Mouse (Mus musculus): Measurements from ENCODE around the gene Irf2bp2.

Gene Irf2bp2

DNA sequence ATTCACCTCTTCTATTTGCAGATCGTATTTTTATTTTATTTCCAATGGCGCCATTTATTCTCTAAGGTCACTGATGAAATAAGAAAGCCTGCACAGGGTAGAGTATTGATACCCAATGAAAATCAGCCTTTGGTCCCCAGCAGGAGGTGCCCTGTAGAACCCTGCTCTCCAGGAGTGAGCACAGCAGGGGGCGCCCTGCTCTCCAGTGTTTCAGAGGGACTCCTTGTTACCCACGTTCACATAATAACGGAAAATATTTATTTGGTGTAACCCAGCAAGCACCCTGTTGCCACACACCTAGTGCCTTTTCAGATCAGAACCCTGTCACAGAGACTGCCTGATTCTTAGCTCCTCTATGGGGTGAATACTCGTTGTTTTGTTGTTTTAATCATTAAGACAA lies 11.3 kb downstream of the Irf2bp2 start:
- ChIA-PET CTCF (interaction anchor here (0.6 to 1.9 kb wide), 6 partner anchors 267 to 393 kb away, joined by 3 to 6 read pairs (median 4); no protein-coding TSS in a partner anchor), POLR2A (interaction anchor here in 3 of 4 experiments (0.8 to 6.7 kb wide), 8 partner anchors 11 to 105 kb away, joined by 3 to 79 read pairs (median 12); partner anchors contain the start of gene Irf2bp2 (in 3 of the 3))

DNA sequence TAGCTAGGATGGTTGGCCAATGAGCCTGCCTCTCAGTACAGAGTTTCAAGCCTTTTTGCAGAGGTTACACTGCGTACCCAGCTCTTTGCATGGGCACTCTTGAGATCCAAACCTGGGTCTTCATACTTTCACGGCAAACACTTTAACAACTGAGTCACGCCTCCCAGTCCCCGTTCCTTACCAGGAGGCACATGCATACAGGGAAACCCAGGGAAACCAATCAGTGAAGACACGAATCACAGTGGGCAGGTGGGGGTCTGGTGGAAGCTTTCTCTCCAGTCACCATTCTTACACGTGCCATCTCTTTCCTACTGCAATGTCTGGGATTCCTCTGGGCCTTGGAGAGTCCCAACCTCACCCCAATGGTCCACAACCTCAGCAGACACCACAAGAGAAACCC lies 12.1 kb downstream of the Irf2bp2 start:
- POLR2A ChIA-PET: interaction anchor here in 3 of 4 experiments (0.7 to 6.7 kb wide), 5 partner anchors 13 to 106 kb away, joined by 3 to 79 read pairs (median 3); partner anchors contain the start of gene Irf2bp2 (in 2 of the 3)
- CTCF ChIA-PET: interaction anchor here in 3 of 4 experiments (0.6 to 1.9 kb wide), 4 partner anchors 293 to 394 kb away, joined by 3 to 6 read pairs (median 5); no protein-coding TSS in a partner anchor

DNA sequence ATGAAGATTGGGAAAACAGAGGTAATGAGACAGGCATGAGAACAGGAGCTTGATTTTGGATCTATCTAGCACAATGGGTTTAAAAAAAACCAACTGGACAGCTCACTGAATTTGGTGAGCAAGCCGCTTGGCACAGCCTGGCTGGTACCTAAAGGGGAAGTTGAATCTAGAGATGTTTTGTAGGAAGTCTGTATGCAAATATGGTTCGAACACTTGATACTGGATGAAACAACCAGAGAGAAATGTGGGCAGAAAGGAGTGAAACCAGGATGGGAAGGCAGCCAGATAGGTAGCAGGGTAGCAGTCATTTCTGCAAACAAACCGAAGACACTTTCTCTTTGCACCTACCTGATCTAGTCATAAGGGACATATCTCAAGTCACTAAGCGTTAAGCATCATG lies 13.0 kb downstream of the Irf2bp2 start:
- CTCF ChIA-PET: interaction anchor here in 1 of 4 experiments (0.6 kb wide), 1 partner anchor 61 kb away, joined by 3 read pairs; no protein-coding TSS in a partner anchor
- POLR2A ChIA-PET: interaction anchor here in 1 of 4 experiments (0.6 to 1.0 kb wide), 2 partner anchors 48 to 293 kb away, joined by 3 to 7 read pairs; no protein-coding TSS in a partner anchor

DNA sequence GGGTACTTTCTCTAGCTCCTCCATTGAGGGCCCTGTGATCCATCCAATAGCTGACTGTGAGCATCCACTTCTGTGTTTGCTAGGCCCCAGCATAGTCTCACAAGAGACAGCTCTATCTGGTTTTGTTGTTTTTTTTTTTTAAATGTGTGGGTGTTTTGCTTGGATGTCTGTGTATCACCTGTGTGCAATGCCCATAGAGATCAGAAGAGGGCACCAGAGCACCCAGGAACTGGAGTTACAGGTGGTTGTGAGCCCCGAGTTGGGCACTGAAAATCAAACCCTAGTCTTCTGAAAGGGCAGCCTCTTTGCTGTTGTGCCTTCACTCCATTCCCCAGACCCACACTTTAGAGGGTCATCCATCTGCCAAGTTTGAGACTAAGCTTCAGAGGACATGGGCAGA lies 13.7 kb downstream of the Irf2bp2 start:
- POLR2A ChIA-PET: interaction anchor here in 3 of 4 experiments (0.7 to 2.3 kb wide), 3 partner anchors 11 to 28 kb away, joined by 3 to 11 read pairs (median 5); partner anchors contain the start of gene Irf2bp2 (in 1 of the 3)
- CTCF ChIA-PET: interaction anchor here (0.6 to 0.7 kb wide), 7 partner anchors 14 to 424 kb away, joined by 3 to 4 read pairs (median 4); no protein-coding TSS in a partner anchor

DNA sequence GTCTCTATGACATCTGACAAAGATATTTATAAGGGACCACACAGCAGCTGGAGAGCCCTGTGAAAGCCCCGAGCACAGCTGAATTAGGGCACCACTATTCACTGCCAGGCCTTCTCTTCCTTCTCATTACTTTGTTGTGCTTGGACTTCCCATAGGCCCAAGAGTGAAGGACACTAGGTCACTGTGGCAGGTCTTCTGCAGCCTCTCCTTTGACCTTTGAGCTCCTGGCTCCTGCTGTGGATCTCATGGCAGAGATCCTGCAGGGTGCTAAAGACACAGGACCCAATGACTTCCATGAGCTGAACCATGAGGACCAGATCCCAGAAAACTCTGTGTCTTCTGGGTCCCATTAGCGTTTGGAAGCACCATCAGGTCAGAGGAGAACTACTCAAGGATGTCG lies 15.1 kb downstream of the Irf2bp2 start:
- POLR2A ChIA-PET: interaction anchor here in 3 of 4 experiments (0.6 to 2.3 kb wide), 5 partner anchors 13 to 349 kb away, joined by 3 to 11 read pairs (median 3); partner anchors contain the start of gene Irf2bp2 (in 1 of the 3)
- CTCF ChIA-PET: interaction anchor here in 2 of 4 experiments (0.6 to 1.4 kb wide), 3 partner anchors 12 to 296 kb away, joined by 3 read pairs; no protein-coding TSS in a partner anchor

DNA sequence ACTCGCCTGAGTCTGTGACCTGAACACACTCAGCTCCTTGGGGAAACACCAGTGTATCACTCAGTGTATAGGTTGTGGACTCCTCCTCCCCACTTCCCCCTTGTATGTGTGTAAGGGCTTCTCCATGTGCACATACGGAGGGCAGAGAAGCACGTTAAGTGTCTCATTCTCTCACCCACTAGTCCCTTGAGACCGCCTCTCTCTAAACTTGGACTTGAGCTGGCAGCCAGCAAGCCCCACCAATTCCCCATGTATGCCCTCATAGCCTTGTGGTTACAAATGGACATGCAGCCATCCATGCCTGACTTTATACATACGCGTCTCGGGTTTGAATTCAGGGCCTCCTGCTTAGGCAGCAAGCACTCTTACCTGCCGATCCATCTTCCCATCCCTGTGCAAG lies 16.9 kb downstream of the Irf2bp2 start:
- ChIA-PET CTCF (interaction anchor here in 2 of 4 experiments (0.6 to 0.7 kb wide), 3 partner anchors 166 to 236 kb away, joined by 3 to 5 read pairs (median 3); no protein-coding TSS in a partner anchor), POLR2A (interaction anchor here in 1 of 4 experiments (0.6 kb wide), 1 partner anchor 248 kb away, joined by 4 read pairs; no protein-coding TSS in a partner anchor)

DNA sequence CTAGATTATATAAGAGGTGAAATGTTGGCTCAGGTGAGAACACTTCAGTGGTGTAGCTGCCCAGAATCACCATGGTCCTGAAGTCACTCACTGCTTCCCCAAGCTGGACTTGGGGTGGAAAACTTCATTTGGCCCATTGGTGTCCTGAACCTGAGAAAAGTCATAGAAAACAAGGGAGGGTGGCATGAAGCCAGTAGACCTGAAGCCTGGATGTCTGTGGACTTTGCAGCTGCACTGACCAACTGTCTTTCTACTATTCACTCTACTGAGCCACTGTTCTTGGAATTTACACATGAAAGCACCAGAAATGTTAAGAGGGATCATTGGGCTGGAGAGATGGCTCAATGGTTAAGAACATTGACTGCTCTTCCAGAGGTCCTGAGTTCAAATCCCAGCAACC lies 17.7 kb downstream of the Irf2bp2 start:
- ChIA-PET POLR2A (interaction anchor here in 2 of 4 experiments (1.0 to 1.3 kb wide), 3 partner anchors 8 to 11 kb away, joined by 3 read pairs; no protein-coding TSS in a partner anchor), CTCF (interaction anchor here in 1 of 4 experiments (1.2 kb wide), 1 partner anchor 11 kb away, joined by 3 read pairs; no protein-coding TSS in a partner anchor)

DNA sequence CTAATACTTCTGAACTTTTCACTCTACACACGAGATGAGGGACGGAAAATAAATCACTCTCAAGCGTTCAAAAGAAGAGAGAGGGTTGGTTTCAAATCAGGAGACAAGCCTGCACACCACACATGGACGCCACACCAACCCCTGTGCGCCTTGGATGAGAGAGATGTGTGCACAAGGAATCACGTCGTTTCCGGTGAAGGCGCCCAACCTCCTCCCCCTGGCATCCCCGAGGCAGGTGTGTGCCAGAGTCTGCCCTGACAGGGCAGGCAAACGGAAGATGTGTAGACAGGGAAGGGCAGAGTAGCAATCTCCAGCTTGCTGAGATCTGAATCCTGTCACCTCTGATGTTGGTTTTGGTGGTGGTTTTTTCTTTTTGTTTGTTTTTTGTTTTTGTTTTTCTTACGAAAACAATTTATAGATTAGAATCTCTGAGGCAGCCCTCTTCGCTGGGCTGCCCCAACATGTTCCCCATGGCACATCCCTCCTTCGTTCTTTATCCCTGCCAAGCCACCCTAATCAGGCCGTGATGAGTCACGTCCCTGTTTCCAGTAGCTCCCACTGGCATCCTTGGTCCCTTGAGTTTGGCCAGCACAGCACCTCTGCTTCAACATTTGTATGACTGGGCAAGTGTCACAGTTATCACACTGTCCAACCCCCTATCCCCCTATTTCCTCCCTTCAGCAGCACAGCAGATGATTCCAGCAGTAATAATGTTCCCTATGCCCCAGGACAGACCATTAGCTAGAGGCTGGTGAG lies 18.7 kb downstream of the Irf2bp2 start:
- CTCF ChIA-PET: interaction anchor here in 2 of 4 experiments (0.6 to 1.2 kb wide), 2 partner anchors 10 to 309 kb away, joined by 3 to 4 read pairs; no protein-coding TSS in a partner anchor
- POLR2A ChIA-PET: interaction anchor here in 2 of 4 experiments (1.1 to 2.0 kb wide), 7 partner anchors 8 to 346 kb away, joined by 3 to 10 read pairs (median 3); no protein-coding TSS in a partner anchor

DNA sequence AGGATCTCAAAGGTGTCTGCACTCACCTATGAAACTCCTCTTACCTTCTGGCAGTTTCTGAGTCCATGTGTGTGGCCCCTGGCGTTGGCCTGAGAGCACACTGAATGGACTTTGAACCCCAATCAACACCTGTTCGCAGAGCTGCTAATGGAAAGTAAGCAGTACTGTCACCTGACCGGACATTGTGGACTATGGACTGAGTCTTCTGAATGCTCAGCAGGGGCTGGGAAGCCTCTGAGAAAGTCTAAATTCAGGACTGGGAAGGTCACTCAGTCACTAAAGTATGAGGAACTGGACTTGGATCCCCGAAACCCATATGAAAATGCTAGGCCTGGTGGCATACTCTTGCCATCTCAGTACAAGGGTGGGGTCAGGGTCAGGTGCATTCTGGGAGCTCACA lies 19.9 kb downstream of the Irf2bp2 start:
- CTCF ChIA-PET: no interaction called here

DNA sequence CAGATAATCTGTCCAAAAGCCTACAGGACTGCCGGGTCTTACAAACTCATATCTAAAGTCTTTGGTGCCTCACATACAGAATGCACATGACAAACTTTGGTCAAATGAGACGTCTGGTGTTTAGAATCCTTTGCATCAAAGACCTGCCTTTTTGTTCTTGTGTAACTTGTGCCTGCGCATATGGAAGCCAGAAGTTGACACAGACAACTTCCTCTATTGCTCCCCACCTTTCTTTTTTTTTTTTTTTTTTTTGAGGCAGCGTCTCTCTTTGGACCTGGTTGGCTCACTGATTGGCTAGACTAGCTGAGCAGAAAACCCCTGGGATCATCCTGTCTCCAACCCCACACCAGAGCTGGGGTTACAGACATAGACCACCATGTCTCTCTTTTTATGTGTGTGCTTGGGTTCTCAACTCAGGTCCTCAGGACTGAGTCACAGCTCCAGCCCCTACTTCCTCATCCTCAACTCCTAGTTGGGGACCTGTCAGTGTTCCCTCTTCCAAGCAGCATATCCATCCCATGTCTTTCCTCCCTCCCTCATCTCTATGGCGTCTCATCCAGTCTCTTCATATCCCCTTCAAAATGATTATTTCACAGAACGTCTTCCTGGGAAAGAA lies 20.6 kb downstream of the Irf2bp2 start:
- POLR2A ChIA-PET: interaction anchor here in 1 of 4 experiments (0.6 to 1.3 kb wide), 2 partner anchors 209 to 319 kb away, joined by 3 read pairs; no protein-coding TSS in a partner anchor
- CTCF ChIA-PET: interaction anchor here in 1 of 4 experiments (0.7 kb wide), 1 partner anchor 887 kb away, joined by 7 read pairs; no protein-coding TSS in a partner anchor

More for the DNA sequence above, 19.9 kb downstream of the Irf2bp2 start:
- POLR2A ChIA-PET: interaction anchor here in 2 of 4 experiments (0.6 to 2.0 kb wide), 11 partner anchors 10 to 318 kb away, joined by 3 to 10 read pairs (median 3); no protein-coding TSS in a partner anchor

DNA sequence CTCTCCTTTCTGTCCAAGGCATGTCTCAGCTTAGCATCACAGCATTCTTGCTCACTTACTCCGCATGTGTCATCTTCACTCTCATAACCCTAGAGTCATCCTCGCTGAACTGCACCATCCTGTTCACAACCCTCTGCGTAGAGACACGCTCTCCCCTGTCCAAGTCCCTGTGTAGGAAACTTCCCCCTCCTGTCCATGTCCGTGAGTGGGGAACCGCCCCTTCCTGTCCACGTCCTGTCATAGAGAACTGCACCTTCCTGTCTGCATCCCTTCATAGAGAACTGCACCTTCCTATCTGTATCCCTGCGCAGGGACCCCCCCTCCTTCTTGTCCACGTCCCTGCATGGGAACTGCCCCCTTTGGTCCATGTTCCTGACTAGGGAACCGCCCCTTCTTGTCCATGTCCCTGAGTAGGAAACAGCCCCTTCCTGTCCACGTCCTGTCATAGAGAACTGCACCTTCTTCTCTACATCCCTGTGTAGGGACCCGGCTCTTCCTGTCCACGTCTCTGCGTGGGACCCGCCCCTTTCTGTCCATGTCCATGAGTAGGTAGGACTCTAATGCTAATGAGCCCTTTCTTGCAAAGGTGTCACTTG lies 22.6 kb downstream of the Irf2bp2 start:
- ChIA-PET CTCF (no interaction called here), POLR2A (interaction anchor here in 2 of 4 experiments (0.6 to 1.5 kb wide), 3 partner anchors 15 to 251 kb away, joined by 3 to 5 read pairs (median 3); no protein-coding TSS in a partner anchor)

DNA sequence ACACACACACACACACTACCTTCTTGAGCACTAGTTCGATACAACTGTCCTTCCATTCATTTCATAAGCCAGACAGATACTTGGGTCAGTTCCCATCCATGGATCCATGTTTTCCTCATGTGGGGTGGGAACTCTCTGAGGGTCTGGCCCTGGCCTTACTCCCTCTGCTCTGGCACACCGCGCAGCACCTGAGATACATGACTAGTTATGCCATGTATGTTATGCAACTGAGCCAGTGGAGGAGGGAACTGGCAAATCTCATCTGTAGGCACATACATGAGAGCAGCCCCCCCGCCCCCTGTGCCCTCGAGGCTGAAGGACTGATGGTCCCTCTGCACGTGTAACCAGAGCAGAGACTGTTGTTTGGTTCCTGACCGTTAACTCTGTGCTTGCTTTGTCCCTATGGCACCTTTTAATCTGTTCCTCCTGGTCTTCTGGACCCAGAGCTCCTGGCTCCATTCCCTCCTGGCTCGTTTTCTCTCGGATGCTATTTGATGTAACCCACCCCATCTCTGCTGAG lies 23.2 kb downstream of the Irf2bp2 start:
- POLR2A ChIA-PET: interaction anchor here in 3 of 4 experiments (0.5 to 1.5 kb wide), 5 partner anchors 15 to 1031 kb away, joined by 3 to 10 read pairs (median 3); no protein-coding TSS in a partner anchor
- CTCF ChIA-PET: no interaction called here

DNA sequence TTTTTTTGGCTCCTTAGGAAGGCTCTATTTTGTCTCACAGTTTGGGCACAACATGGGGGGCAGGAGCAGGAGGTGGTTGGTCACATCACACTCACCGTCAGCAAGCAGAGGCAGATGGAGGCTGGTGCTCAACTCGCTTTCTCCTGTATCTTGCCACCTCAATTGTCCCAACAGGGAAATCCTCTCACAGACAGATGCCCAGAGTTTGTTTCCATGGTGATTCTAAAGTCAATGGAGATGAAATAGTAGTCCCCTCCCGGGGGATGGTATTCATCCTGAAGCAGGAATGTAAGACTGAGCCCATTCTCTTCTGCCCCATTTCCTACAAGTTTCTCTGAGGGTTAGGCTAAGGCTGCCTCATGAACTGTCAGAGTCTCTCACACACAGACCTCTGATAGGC lies 23.7 kb downstream of the Irf2bp2 start:
- CTCF ChIA-PET: no interaction called here
- POLR2A ChIA-PET: interaction anchor here in 2 of 4 experiments (0.6 to 2.2 kb wide), 2 partner anchors 9 to 1030 kb away, joined by 3 to 5 read pairs; no protein-coding TSS in a partner anchor

DNA sequence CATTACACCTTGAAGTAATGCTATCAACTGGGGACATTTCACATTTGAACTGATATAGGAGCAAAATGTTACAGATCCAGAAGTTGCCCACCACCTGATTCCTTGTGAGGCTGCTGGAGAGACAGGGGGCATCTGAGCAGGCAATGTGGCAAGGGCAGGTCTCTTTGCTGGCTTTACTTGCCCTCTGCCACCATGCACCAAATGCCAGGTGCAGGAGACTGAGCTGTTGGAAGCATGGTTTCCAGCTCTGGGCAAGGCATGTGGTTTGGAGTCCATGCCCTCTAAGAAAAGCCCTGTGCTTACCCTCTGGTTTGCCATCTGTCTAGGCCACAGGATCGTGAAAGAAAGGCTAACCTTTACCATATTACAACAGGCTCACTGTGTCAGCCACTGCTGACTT lies 24.1 kb downstream of the Irf2bp2 start:
- ChIA-PET POLR2A (interaction anchor here in 1 of 4 experiments (2.2 kb wide), 1 partner anchor 10 kb away, joined by 5 read pairs; no protein-coding TSS in a partner anchor), CTCF (no interaction called here)

DNA sequence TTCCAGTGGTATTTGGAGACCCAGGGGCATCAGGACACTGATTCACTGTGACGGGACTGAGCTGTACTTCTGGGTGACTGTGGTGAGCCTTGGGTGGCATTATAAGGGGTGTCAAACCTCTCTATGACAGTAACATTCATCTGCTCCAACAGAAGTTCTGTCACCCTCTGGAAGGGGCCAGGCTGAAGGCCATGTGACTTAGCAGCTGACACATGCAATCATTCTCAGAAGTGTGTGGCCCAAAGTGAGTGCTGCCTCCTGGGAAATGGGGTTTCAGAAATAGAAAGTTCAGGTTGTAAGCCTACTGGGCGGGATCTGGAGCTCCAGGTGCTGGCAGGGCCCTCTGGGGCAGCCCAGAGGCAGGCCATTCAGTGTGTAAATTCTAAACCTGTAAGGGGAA lies 26.1 kb downstream of the Irf2bp2 start:
- CTCF ChIA-PET: no interaction called here
- POLR2A ChIA-PET: interaction anchor here in 3 of 4 experiments (0.6 to 3.5 kb wide), 9 partner anchors 10 to 403 kb away, joined by 3 to 25 read pairs (median 5); partner anchors contain the start of genes Irf2bp2 (in 1 of the 3) and Rbm34 (in 1 of the 3)

DNA sequence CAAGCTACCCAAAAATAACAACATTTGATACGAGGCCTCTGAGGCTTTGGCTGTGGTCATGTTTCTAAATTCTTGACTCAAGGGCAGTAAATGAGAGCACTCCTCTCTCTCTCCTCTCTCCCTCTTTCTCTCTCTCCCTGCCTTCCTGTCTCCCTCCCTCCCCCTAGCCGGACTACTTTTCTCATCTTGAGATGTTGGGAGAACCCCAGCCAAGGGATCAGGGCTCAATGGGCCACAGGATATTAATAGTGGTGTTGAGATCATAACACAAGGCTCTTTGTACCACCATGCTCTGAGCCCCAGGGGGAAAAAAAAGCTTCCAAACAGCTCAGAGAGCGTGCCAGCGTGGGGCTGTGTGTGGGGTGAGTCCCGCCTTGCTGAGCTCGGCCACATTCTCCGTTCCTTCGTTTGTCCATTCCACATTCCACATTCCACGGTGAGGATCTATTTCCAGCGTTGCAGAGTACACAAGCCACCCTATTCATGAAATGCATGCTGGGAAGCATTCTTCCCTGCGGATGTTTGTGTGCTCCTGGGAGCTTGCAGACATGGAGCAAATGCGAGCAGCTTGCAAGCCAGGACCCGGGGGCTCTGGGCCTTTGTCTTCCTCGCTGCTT lies 27.2 kb downstream of the Irf2bp2 start:
- ChIA-PET POLR2A (interaction anchor here (0.6 to 3.5 kb wide), 21 partner anchors 9 to 404 kb away, joined by 3 to 25 read pairs (median 4); partner anchors contain the start of genes Irf2bp2 (in 2 of the 4) and Rbm34 (in 1 of the 4)), CTCF (interaction anchor here in 3 of 4 experiments (0.5 to 0.9 kb wide), 8 partner anchors 10 to 383 kb away, joined by 3 to 9 read pairs (median 3); no protein-coding TSS in a partner anchor)

DNA sequence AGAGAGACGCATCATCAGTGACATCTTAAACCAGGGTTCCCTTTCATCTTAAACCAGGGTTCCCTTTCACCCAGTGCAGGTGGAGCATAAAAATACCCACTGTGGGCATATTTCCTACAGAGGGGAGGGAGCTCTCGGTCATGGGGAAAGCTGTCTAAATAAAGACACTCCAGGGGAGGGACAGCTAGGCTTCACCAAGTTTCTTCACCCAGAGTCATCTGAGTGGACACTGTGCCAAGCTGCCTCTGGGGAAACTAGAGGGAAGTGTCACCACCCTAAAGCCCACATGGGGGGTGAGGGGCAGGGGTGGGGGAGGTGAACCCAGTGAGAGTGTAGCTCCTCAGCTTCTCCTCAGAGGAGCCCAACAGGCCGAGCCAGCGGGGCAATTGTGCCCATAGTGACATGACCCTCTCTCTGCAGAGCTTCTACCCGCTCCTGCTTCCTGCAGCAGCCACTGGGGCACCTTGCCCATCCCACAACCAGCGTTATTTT lies 27.8 kb downstream of the Irf2bp2 start:
- CTCF ChIA-PET: interaction anchor here (0.5 to 1.0 kb wide), 11 partner anchors 10 to 384 kb away, joined by 3 to 9 read pairs (median 3); no protein-coding TSS in a partner anchor

More for the DNA sequence above, 27.8 kb downstream of the Irf2bp2 start:
- POLR2A ChIA-PET: interaction anchor here (0.6 to 3.5 kb wide), 22 partner anchors 8 to 355 kb away, joined by 3 to 25 read pairs (median 4); partner anchors contain the start of gene Irf2bp2 (in 2 of the 4)

All from embryonic stem cell, embryonic (primary cell).